Mouse (Mus musculus) frontal cortex, postnatal 10 days (tissue): Measurements from ENCODE around the gene Tenm3.

Source experiments
- DNase-seq, 2 experiments: peaks; one replicate each; pipeline ENCODE4 v3.0.0; 2022; ENCODE audit warnings: low spot score in 2 of 2, mixed read lengths in 1 of 2

Gene Tenm3

DNA sequence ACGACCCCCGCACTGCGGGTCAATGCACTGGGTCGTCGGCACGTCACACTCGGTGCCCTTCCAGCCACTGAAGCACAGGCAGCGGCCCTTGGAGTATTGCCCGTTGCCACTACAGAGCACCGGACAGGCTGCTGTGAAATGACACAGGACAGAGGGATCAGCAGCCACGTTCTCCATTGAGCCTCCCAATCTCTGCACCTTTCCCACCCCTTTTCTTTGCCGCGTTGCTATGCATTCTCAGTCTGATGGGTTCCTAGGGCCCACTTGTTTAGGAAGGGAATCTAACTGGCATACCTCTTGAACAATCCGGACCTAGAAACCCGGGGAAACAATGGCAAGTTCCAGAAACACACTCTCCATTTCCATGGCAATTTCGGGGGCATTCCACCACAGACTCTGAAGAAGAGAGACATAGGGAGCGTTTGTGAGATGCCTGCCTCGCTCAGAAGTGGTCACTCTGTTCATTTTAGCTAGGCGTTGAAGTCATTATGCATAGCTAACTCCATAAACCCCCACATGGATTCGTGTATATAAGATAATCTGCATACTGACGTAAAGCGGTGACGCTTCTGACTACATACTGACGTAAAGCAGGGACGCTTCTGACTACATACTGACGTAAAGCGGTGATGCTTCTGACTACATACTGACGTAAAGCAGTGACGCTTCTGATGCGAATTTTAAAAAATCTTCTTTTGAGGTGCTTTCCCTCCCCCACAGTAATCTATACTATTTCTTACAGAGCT lies 501.3 kb downstream of the Tenm3 start:
- no peak for DNase-seq

DNA sequence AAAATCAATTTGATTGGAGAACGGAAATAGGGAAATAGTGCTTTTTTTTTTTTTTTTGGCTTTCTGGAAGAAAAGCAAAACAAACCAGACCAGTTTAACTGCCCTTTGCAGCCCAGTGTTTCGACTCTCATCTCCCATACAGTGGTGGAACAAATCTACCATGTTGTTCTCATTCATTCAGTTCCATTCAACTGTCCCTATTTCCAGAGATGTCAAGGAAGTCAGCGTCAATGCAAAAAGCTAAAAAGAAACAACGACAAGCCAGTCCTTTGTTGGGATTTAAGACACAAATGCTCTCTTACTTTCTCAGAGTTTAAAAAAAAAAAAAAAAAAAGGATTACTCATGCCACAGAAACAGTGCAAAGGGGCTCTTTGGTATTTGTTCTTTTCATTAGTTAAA lies 502.1 kb downstream of the Tenm3 start:
- no peak for DNase-seq

DNA sequence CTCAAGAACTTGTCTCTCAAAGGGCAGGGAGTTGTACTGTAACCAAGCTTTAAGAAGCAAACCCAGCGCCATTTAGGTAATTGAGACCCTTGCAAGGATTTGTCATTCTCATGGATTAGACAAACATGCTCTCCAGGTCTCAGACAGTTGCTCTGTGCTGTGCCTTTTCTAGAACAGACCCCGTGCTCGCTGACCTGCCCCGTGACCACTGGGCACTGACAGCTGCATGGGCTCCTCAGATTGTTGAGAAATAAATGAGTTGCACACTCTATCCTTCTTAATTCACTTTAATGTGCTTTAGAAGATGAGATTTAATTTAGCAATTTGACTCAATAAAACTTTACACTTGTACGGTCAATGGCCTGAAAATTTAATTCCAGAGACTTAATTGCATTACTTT lies 502.5 kb downstream of the Tenm3 start:
- DNase-seq, result no peak

DNA sequence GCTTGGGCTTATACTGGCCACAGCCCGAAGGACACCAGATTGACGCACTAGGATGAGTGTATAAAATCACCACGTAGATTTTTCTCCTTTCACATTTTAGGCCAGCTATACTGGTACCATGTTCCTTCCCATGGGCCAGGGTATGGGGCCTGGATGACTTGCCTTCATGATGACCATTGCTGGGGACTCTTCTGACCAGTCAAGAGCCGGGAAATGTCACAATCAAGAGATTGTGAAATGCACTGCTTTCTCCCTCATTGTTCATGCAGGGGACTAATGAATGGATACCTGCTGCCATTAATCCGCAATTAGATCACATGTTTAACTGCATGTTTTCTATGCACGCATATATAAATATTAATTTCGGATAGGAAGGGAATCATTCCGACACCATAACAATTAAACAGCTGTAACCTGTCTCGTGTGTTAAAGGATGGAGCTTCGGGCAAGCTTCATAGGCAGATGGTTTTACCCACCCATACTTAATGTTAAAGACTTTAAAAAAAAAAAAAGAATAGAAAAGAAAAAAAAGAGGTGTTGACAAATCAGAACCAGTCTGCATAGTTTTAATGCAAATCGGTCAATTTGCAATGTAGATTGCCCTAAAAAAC lies 521.0 kb downstream of the Tenm3 start:
- no peak for DNase-seq

DNA sequence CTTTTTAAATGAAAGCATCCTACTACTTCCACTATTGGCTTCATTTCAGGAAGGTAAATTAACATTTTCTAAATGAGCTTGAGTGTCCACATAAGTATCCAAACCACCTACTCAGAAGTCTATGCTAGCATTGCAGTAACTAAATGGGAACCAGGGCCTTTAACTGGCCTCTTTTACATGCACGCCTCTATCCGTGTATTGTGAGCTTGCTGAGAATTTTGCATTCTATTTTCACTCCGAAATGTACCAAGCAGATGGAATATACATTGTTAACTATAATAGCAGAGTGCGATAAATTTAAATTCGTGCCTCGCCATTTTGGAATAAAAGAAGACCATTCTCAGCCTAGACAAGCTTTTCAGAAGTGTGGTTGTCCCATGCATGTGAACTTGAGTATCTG lies 521.5 kb downstream of the Tenm3 start:
- DNase-seq, result no peak

DNA sequence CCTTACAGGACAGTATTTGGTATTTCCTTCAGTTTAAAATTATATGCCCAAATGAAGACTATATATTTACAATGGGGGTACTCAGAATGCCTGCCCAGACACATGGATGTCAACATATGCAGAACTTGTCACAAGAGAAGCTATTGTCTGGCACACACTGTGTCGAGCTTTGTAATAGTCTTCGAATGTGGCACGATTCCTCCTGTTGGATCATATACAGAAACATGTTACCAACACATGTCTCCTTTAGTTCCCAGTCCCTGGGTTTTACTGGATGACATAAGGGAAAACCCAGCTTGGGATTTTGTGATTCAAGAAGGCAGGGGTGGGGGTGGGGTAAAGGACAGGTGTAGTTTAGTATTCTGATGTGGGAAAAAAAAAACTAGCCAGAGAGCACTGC lies 524.1 kb downstream of the Tenm3 start:
- DNase-seq, result no peak

DNA sequence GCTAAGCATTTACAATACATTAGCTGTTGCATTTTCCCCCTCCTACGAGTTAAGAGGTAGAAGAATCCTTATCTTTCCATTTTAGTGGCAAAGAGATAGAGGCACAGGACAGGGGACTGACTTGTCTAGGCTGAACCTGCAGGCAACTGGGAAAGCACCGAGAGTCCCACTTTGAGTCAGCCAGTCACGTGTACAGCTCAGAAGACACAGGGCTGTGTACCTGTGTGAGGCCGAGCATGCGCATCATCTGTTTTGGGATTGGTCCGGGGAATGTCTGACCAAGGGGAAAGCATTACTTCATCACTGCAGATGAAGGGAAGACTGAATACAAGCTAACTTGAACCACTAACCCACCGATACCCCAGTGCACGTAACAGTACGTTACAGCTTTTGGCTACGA lies 526.3 kb downstream of the Tenm3 start:
- no peak for DNase-seq

DNA sequence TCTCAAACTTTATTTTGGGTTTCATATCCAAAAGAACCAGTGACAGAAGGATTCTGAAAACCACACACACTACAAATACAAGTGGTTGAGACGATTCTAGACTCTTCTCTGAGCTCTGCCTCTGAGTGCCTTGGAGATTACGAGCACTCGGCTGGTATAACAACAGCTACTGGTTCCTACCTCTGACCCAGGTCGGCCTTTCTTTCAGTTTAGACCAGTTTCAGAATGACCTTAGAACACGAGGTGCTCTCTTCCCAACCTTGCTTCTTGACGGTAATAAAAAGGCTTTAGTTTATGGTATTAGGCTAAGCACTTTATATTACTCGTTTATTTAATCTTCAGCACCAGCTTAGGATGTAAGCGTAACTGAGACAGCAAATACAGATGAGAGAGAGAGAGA lies 528.1 kb downstream of the Tenm3 start:
- no peak for DNase-seq

DNA sequence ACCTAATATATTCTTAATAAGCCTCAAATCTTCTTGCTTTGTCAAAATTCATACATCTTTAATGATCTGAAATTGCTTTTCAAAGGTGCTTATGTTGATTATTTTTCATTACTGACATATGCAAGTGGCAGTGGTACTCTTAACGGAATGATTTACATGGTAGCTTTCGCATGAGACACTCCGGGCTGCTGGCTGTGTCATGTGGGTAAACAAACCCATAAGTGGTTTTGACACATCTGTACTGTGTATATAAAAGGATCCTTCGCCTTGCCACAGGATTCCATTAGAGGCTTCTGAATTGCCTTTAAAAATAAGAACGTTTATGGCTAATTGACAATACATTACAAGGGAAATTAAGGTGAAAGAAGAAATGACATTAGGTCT lies 529.8 kb downstream of the Tenm3 start:
- DNase-seq, result no peak

DNA sequence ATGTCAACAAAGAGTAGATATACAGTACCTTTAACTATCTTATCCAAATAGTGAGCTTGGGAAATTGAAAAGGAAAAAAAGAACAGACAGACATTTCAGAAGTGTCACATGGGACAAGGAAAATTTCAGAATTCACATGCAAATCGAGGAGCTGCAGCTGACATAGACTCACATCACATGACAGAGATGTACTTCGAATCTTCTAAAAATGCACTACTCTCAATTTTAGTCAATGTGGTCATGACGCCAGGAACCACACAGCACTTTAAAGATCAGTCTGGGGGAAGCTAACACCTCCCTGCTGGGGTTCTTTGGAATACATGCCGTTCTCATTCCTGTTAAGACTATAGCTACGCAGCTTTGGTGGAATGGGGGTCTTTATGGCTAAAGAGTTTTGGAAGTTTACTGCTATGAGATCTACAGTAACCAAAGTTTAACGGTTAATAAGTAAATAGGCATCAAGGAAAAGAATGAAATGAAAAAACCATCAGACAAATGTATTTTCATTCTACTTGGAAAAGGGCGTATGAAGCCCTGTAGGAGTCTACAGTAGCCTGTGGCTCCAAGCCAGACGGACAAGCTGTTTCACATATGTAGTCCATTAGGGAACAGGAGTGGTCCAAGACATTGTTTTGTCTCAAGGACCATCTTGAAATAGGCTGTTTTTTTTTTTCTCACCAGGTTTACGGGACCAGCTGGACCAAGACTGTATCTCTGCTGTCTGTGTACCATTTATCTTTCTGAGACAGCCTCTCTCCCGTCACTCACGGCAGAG lies 530.4 kb downstream of the Tenm3 start:
- peak; percentile 18 to 20 for DNase-seq

DNA sequence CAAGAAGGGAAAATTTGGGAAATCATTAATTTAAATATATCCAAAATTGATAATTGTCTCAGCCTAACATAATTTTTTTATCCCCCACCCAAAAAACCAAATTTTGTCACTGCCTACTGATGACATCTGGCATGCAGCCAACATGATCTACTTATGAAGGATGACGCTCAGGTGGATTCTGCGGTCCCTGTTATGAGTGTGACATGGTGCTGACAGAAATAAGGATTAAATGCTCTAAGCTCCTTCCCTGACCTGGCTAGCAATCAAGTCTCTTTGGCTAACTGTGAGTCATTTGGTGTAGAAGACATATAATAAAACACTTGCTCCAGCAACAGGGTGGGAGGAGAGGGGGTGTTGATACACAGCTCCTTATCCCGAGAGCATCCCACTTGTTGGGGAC lies 532.0 kb downstream of the Tenm3 start:
- no peak for DNase-seq

DNA sequence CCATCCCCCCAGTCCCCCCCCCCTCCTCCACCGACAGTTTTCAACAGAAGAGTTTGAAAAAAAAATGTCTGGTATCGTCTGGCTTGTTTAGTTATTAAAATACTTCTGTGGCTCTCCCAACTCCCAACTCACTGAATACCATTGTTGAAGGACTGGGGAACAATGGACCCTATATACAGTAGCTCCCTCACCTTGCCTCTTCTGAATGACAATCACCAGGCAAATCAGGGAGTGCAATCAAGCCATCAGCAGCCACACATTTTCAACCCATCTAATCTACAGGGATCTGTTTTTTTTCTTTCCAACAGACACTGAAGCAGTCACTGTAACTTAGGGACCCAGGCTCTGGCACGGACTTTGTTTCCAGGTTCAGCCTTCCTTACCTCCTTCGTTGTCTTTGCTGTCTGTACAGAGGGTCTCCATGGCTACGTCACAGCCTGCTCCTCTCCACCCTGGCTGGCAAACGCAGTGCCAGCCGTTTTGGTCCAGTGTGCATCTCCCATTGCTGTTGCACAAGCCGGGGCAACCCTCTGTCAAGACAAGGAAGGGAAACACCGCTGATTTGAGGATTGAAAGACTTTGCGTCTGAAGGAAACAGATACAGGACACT lies 533.4 kb downstream of the Tenm3 start:
- no peak for DNase-seq

DNA sequence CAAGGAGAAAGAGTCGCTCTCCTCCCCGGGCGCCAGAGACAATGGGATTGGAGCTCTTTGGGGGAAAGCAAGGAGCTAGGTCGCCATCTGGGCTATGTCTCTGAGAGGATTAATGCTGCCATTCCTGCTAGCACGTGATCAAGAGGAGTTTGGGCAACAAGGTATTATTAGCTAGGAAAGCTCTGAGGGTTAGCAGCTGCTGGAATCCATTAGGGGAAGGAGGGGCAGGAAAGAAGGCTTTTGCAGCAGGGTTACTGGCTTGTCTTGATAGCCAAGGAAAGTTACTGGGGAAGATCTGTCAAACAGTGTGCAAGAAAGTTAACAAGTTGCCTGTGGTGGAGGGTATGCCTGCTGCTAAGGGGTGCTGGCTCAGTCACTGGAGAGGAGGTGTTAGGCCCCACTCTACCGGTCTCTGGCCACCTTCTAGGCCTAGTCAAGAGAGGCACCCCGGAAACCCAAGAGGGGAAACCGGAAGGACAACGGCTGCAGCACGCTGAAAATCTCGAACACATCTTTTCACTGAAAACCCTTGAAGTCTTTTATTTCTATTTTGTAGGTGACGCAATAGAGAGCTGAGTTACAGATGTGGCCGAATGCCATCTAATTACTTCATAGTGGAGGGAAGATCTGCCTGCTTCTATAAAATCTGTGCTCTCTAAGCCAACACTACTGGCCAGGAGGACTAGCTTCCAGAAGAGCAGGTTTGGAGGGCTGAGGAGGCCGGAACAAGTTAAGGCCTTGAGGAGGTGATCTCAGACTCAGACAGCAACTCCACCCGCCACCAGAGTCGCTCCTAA lies 534.4 kb downstream of the Tenm3 start:
- DNase-seq, result no peak

DNA sequence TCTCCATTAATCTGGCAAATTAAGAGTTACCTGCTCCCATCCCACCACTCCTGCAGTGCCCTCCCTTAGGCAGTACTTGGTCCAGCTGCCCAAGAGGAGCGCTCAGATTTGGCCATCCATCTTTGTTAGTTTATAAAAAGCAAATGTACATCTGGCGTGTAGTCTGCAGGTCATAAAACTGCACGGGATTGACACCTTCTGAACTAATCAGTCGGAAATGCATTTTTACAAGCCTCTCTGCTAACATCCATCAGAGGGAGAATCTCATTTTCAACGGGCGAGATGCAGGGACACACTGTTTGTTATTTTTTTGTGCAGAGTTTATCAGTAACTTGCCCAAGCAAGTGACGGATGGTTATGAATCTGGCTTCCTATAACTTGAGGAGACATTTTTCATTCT lies 539.5 kb downstream of the Tenm3 start:
- DNase-seq, result no peak

DNA sequence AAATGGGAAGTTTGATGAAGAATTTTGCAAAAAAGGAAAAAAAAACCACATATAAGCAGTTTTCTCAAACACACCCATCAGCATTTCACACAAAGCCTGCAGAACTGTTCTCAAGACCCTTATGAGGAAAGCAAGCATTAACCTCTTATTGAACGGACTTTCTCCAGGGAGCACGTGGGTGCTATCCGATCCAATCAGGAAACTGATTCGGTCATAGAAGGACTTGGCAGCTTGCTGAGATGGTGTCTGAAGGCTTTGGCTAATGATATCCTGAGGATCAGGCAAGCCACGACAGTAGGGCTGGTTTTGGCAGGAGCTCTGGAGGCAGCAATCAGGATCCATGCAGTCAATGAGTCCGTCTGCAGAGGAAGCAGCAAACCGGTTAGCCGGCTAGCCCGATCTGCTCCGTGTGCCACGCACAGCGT lies 543.1 kb downstream of the Tenm3 start:
- peak in 1 of 2 experiments; percentile 19 for DNase-seq

DNA sequence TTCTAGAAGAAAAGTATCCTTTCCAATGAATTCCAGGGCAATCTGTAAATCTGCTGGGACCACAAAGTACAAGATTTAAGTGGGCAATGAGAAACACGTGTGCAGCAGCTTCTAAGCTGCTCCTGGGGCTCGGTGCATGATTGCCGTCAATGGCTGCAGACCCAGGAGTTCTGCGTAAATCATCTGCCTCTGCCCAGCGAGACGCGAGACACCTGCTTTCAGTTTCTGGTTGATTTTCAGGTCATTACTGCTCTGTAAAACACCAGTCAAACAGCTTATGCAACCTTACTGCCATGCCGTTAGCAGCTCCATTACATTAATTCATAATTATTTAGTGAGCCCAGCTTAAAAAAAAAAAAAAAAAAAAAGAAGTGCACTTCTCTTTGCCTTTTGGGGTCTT lies 543.7 kb downstream of the Tenm3 start:
- no peak for DNase-seq

DNA sequence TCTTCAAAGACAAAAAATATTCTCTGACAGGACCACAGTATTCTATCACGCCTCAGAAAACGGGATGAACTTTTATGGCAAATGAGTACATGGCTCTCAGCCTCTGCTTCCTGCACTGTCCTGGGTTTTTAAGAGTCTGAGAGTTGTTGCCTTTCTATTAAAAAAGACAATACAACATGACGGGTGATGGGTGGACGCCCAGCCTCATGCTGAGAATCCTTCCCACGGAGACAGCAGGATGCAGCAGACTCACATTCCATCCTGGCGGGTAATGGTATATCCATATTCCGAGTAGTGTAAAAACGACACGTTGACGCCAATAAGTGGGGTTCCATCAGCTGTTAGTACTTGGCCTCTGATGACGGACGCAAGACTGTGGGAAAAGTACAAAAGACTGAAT lies 544.4 kb downstream of the Tenm3 start:
- no peak for DNase-seq

DNA sequence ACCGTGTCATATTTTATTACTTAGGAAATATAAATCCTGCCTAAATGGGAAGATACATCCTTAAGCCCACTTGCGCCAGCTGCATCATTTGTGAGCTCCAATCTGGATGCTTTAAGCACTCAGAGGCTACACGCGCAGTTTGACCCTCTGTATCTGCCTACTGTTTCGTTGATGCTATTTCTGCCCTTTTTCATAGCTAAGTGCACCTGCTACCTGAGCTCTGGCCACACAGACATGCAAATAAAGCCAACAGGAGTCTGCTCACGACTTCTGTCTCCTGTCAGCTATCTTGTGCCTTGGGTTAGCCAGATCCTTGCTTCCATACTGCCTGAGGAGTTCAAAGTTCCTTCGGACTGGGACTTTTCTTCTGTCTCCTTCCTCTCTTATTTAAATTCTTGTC lies 547.4 kb downstream of the Tenm3 start:
- DNase-seq, result no peak

DNA sequence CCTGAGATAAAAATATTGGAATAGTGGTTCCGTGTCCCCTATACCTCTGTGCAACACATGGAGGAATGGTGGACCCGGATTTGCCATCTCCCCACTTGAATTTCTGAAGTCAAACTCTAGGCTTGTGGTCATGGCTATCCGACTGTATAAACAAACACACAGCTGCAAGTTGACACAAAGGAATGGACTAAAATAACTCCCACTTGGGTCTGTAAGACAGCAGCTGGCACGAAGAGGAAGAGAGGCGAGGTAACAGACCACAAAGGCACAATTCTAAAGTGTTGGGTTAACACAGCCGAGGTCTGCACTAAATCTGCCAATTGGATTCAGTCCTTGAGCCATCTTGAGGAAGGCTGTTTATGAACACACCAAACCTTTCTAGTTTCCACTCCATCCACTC lies 548.2 kb downstream of the Tenm3 start:
- DNase-seq, result no peak

DNA sequence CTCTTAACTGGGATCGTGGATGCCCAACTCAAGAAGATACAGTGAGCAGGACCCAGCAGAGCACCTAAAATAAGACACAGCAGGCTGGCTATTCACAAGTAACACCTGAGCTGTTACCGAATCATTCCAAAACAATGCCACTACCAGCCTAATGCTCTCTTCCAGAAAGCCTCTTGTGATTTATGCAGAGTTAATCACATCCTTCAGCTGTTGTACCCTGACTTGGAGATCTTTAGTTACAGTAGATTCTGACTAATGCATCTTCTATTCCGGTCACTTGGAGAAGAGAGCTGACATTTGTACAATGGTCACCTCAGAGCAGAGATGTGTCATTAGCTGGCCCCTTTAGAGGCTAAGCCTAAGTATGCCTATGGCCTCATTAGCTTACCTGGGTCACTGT lies 550.0 kb downstream of the Tenm3 start:
- DNase-seq, result no peak

DNA sequence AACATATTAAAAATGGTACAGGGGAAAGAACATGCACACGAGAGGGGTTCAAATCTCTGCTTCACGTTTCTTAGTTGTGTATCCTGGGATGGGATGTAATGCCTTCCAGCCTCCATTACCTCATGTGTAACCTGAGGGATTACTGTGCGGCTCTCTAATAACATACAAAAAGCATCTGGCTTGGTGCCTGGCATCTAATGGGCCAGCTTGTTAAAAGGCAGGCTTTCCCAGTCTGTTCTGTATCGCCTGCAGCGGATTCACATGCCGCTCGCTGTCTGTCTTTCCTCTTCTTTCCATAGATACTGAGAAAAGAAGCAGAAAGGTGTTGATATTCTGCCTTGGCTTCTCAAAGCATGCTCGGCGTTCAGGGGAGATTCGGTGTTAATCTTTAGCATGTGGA lies 558.3 kb downstream of the Tenm3 start:
- no peak for DNase-seq

DNA sequence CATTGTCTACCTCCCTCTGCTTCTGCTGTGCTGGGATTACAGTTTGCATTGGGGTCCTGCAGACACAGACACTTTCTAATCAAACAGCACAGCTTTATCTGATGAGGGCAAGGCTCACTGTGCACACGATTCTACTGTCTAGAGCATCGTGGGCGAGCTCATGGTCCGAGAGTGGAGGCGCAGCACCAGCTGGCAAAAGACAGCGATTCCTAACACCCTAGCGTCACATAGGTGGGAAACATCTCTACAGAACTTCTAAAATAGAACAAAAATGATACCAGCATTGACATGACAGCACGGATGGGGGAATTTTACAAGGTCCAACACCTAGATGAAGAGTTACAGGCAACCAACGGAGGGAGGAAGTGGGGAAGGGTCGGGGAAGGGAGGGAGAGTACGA lies 561.9 kb downstream of the Tenm3 start:
- no peak for DNase-seq
